Mouse (Mus musculus) hindbrain, embryonic 12.5 days (tissue): Measurements from ENCODE around the gene Gnpnat1. TPM values are rescaled to one million over a fixed set of nuclear protein-coding genes. Genes with fewer than 3 reads are reported as not detected.

Experiments
- ATAC-seq: fragments of 200-750 bp; cut with Nextera tagmentation; 2 replicates; pipeline ENCODE4 v1.8.0; 2017; ENCODE audit warnings: moderate TSS enrichment; ENCODE audit not compliant: low FRiP score
- H3K27ac ChIP-seq: fragments of 300-500 bp; sonication (generic); 2 replicates; pipeline ENCODE4 v1.5.1; 2016; ENCODE audit warnings: mild to moderate bottlenecking
- H3K27me3 ChIP-seq: fragments of 300-500 bp; sonication (generic); 2 replicates; pipeline ENCODE4 v1.6.1; 2016; ENCODE audit warnings: mild to moderate bottlenecking
- H3K36me3 ChIP-seq: fragments of 300-500 bp; sonication (generic); 2 replicates; pipeline ENCODE4 v1.6.1; 2016; ENCODE audit warnings: mild to moderate bottlenecking
- H3K4me1 ChIP-seq: fragments of 300-500 bp; sonication (generic); 2 replicates; pipeline ENCODE4 v1.6.1; 2016
- H3K4me2 ChIP-seq: fragments of 300-500 bp; sonication (generic); replicated peaks from 2 replicates; pipeline ENCODE4 v1.6.1; 2016; ENCODE audit warnings: mild to moderate bottlenecking
- H3K4me3 ChIP-seq: fragments of 300-500 bp; sonication (generic); 2 replicates; pipeline ENCODE4 v1.5.1; 2016; ENCODE audit warnings: mild to moderate bottlenecking
- H3K9ac ChIP-seq: fragments of 300-500 bp; sonication (generic); 2 replicates; pipeline ENCODE4 v1.6.1; 2016; ENCODE audit warnings: mild to moderate bottlenecking, moderate library complexity
- H3K9me3 ChIP-seq: fragments of 300-500 bp; sonication (generic); replicated peaks from 2 replicates; pipeline ENCODE4 v1.6.1; 2016; ENCODE audit warnings: mild to moderate bottlenecking
- WGBS: fragments of 180-500 bp; shearing (Covaris S2); methylation state at CpG from one replicate; pipeline ENCODE4 v1.1.7; 2016; 5-methylcytosine and 5-hydroxymethylcytosine counted together
- polyA plus RNA-seq: library from polyadenylated mRNA; unstranded; fragments of >200 nt; fragmentation: Nextera tagmentation; extraction: Ambion mirVana; gene quantifications from 2 replicates; pipeline ENCODE4 v1.2.1, GENCODE M21; 2016

Gnpnat1 gene
- polyA plus RNA-seq, 1 experiment from 2014 or later = 39.1 TPM

- ATAC-seq = no peak
- Histone ChIP-seq H3K36me3 (no peaks in the 10 kb centered on the region), H3K4me1 (no peaks in the 10 kb centered on the region), H3K9me3 (no peaks in the 10 kb centered on the region), H3K27ac (no peak overlapping the region), H3K27me3 (no peaks in the 10 kb centered on the region), H3K9ac (no peak overlapping the region), H3K4me2 (no peak overlapping the region), H3K4me3 (no peak overlapping the region)
- 78% methylated on average over 19 of the region's 19 CpGs for WGBS
Measured at GRCm38 (mm10) chr14:45438250-45438930, 33.7 kb upstream of the Gnpnat1 start.

DNA sequence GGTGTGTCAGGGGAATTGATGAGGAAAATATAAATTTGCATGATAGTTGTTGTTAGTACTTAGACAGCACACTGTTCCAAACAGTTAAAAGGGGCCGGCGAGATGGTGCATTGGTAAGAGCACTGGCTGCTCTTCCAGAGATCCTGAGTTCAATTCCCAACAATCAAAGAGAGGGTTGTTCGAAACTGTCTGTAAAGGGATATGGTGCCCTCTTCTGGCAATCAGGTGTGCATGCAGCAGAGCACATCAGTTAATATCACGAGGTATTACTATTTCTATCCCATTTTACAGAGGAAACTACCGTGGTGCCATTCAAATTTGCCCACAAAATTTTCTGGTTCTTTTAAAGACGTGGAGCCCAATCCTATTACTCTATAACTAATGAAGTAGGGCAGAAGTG lies 29.5 kb upstream of the Gnpnat1 start:
- WGBS = 73% methylated on average over 6 of the region's 6 CpGs
- H3K9ac ChIP-seq = no peak overlapping the region
- no peak overlapping the region for H3K4me2 ChIP-seq
- H3K4me1 ChIP-seq = no peaks in the 10 kb centered on the region
- H3K9me3 ChIP-seq = peaks cover 9% of the 10 kb centered on the region
- ATAC-seq = no peak
- H3K27me3 ChIP-seq = no peaks in the 10 kb centered on the region
- H3K36me3 ChIP-seq = no peaks in the 10 kb centered on the region
- H3K27ac ChIP-seq = no peak overlapping the region
- H3K4me3 ChIP-seq = no peak overlapping the region

DNA sequence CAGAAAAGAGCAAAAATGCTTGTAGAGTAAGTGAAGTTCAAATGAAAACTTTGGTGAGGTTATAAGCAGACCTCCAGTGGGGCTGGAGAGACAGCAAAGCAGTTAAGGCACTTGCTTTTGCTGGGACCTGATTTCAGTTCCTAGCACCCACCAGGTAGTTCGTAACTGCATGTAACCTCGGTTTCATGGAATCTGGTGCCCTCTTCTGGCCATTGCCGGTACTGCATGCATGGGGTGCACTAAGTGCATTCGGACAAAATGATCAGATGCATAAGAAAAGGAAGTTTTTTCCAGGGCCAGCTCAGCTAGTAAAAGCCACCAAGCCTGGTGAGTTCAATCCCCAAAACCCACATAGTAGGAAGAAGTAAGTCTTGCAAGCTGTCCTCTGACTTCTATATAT lies 27.3 kb upstream of the Gnpnat1 start:
- 64% methylated on average over 4 of the region's 4 CpGs for WGBS
- H3K9ac ChIP-seq = no peak overlapping the region
- peaks cover 9% of the 10 kb centered on the region for H3K9me3 ChIP-seq
- H3K27me3 ChIP-seq = no peaks in the 10 kb centered on the region
- no peaks in the 10 kb centered on the region for H3K36me3 ChIP-seq
- H3K27ac ChIP-seq = no peak overlapping the region
- H3K4me2 ChIP-seq = no peak overlapping the region
- H3K4me3 ChIP-seq = no peak overlapping the region
- H3K4me1 ChIP-seq = no peaks in the 10 kb centered on the region
- ATAC-seq = no peak

DNA sequence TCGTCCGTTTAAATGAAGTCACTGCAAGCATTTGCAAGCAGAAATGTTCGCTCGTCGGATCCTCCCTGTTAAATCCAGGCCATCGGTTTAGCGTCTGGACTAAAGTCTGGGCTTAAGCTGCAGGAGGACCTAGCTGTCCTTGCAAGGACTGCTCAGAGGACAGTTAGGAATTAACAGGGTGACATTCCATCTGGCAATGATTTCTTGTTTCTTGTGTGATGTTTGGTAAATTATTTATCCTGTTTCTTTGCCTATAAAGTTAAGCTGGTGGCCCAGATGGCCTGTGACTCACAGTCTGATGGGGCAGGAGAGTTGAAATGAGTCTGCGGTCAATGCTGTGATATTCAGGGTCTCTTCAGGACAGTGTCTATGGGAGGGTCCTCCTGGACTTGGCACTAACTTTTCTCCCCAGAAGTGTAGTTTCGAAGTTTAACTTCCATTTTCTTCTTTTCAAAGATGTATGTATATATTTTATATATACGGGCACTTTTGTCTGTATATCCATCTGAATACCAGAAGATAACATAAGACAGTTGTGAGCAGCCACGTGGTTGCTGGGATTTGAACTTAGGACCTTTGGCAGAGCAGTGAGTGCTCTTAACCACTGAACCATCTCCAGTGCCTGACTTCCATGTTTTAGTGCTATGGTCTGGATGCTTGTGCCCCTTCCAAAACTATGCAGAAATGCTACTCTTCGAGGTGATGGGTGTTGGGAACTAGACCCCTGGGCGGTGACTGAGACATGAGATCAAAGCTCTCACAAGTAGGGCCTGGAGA lies 25.5 kb upstream of the Gnpnat1 start:
- Histone ChIP-seq H3K9ac (no peak overlapping the region), H3K4me1 (no peaks in the 10 kb centered on the region), H3K27me3 (no peaks in the 10 kb centered on the region), H3K36me3 (no peaks in the 10 kb centered on the region), H3K9me3 (peaks cover 9% of the 10 kb centered on the region), H3K4me2 (no peak overlapping the region), H3K27ac (no peak overlapping the region), H3K4me3 (no peak overlapping the region)
- 91% methylated on average over 13 of the region's 13 CpGs for WGBS
- no peak for ATAC-seq

- no peak overlapping the region for H3K4me3 ChIP-seq
- H3K4me2 ChIP-seq = no peak overlapping the region
- no peaks in the 10 kb centered on the region for H3K9me3 ChIP-seq
- peak; percentile 69 for ATAC-seq
- H3K4me1 ChIP-seq = no peaks in the 10 kb centered on the region
- no peak overlapping the region for H3K27ac ChIP-seq
- H3K27me3 ChIP-seq = no peaks in the 10 kb centered on the region
- no peak overlapping the region for H3K9ac ChIP-seq
- no peaks in the 10 kb centered on the region for H3K36me3 ChIP-seq
- 14% methylated on average over 5 of the region's 5 CpGs for WGBS
Measured at GRCm38 (mm10) chr14:45423220-45423619, 18.5 kb upstream of the Gnpnat1 start.

DNA sequence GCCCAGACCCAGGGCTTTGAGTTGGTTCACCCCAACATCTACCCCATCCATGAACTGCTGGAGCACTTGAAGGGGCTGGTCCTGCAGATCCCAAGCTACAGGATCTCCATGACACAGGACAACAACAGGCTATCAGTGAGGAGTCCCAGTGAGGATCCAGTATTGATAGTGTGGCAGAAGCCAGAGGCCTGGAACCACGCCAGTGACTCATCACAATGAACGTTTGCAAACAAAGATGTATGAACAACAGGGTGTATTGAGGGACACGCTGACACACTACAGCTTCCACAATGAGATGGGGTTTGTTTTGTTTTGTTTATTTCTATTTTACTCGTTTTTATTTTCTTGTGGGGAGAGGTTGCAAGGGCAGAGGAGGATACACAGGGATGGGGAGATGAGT lies 17.7 kb upstream of the Gnpnat1 start:
- WGBS = 71% methylated on average over 4 of the region's 4 CpGs
- no peak overlapping the region for H3K4me2 ChIP-seq
- H3K27ac ChIP-seq = no peak overlapping the region
- H3K27me3 ChIP-seq = no peaks in the 10 kb centered on the region
- no peak for ATAC-seq
- H3K9me3 ChIP-seq = no peaks in the 10 kb centered on the region
- H3K9ac ChIP-seq = no peak overlapping the region
- H3K4me1 ChIP-seq = no peaks in the 10 kb centered on the region
- H3K36me3 ChIP-seq = no peaks in the 10 kb centered on the region
- no peak overlapping the region for H3K4me3 ChIP-seq

- no peak overlapping the region for H3K4me3 ChIP-seq
- 73% methylated on average over 4 of the region's 4 CpGs for WGBS
- H3K27ac ChIP-seq = no peak overlapping the region
- no peak for ATAC-seq
- no peaks in the 10 kb centered on the region for H3K27me3 ChIP-seq
- no peak overlapping the region for H3K4me2 ChIP-seq
- H3K9ac ChIP-seq = no peak overlapping the region
- H3K4me1 ChIP-seq = no peaks in the 10 kb centered on the region
- H3K36me3 ChIP-seq = no peaks in the 10 kb centered on the region
- no peaks in the 10 kb centered on the region for H3K9me3 ChIP-seq
Measured at GRCm38 (mm10) chr14:45419323-45419722, 14.6 kb upstream of the Gnpnat1 start.

GRCm38 (mm10) chr14:45418553-45418952 lies 13.8 kb upstream of the Gnpnat1 start:
- Histone ChIP-seq H3K36me3 (no peaks in the 10 kb centered on the region), H3K4me2 (no peak overlapping the region), H3K27ac (no peak overlapping the region), H3K4me3 (no peak overlapping the region), H3K9me3 (no peaks in the 10 kb centered on the region), H3K9ac (no peak overlapping the region), H3K4me1 (no peaks in the 10 kb centered on the region), H3K27me3 (no peaks in the 10 kb centered on the region)
- WGBS = 88% methylated on average over 3 of the region's 3 CpGs
- no peak for ATAC-seq

DNA sequence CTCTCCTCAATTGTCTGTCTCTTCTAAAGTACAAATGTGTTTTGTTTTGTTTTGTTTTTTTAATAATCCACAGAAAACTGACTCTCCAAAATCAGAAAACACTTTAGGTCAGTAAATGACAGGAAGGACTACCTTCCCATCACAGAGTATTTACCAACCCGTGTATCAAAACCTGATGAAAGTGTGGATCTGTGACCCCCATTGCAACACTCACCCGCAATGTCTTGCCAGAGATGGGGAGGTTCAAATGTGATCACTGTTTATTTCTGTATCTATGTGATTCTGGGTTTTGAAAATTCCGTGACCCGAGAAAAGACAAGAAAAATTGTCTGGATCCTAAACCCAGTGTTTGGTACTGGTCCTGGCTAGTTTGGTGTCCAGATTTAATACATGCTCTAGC lies 11.6 kb upstream of the Gnpnat1 start:
- no peaks in the 10 kb centered on the region for H3K4me1 ChIP-seq
- no peaks in the 10 kb centered on the region for H3K9me3 ChIP-seq
- 92% methylated on average over 4 of the region's 4 CpGs for WGBS
- no peaks in the 10 kb centered on the region for H3K27me3 ChIP-seq
- H3K4me3 ChIP-seq = no peak overlapping the region
- no peak for ATAC-seq
- H3K9ac ChIP-seq = no peak overlapping the region
- H3K27ac ChIP-seq = no peak overlapping the region
- no peak overlapping the region for H3K4me2 ChIP-seq
- no peaks in the 10 kb centered on the region for H3K36me3 ChIP-seq

- no peak for ATAC-seq
- H3K27ac ChIP-seq = no peak overlapping the region
- WGBS = 85% methylated on average over 7 of the region's 7 CpGs
- H3K4me2 ChIP-seq = no peak overlapping the region
- H3K9ac ChIP-seq = no peak overlapping the region
- no peaks in the 10 kb centered on the region for H3K9me3 ChIP-seq
- H3K36me3 ChIP-seq = no peaks in the 10 kb centered on the region
- no peaks in the 10 kb centered on the region for H3K4me1 ChIP-seq
- no peak overlapping the region for H3K4me3 ChIP-seq
- H3K27me3 ChIP-seq = no peaks in the 10 kb centered on the region
Measured at GRCm38 (mm10) chr14:45403651-45404050, 1.1 kb downstream of the Gnpnat1 start.

GRCm38 (mm10) chr14:45399836-45400235 lies 4.9 kb downstream of the Gnpnat1 start:
- 82% methylated on average over 3 of the region's 3 CpGs for WGBS

DNA sequence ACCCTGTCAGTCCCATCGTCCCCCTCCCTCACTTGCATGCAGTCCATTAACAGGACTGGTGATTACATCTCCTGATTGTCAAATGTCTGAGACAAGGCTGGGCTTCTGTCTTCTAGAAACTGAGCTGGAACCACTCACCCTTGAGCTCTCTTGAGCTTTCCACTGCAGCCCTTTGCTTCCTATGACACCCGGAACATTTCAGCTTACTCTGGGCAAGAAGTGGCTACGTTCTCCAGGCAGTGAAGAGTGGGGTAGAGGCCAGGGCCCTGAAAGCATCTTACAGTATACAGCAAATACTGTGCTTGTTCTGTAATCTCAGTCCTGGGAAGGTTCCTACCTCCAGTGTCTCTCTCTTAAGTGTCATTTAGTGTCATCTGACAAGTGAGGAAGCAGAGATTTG lies 15.5 kb downstream of the Gnpnat1 start:
- peak overlapping the region; percentile 77 for H3K4me2 ChIP-seq
- H3K27ac ChIP-seq = peak overlapping the region; percentile 70
- H3K4me3 ChIP-seq = peak overlapping the region; percentile 83
- peak overlapping the region; percentile 85 for H3K9ac ChIP-seq
- no peaks in the 10 kb centered on the region for H3K36me3 ChIP-seq
- ATAC-seq = peak; percentile 57; the same call in 1 of the 2 replicates
- H3K4me1 ChIP-seq = peaks cover 9% of the 10 kb centered on the region
- H3K27me3 ChIP-seq = no peaks in the 10 kb centered on the region
- 29% methylated on average over 3 of the region's 3 CpGs for WGBS
- no peaks in the 10 kb centered on the region for H3K9me3 ChIP-seq

More at GRCm38 (mm10) chr14:45399836-45400235, 4.9 kb downstream of the Gnpnat1 start:
- Histone ChIP-seq H3K36me3 (no peaks in the 10 kb centered on the region), H3K4me3 (no peak overlapping the region), H3K27me3 (no peaks in the 10 kb centered on the region), H3K4me1 (no peaks in the 10 kb centered on the region), H3K9ac (no peak overlapping the region), H3K27ac (no peak overlapping the region), H3K9me3 (no peaks in the 10 kb centered on the region), H3K4me2 (no peak overlapping the region)
- ATAC-seq = no peak
